8 mouse cellular contexts compared by ENCODE assay signal in genomic region chr12:110737170-110738157, GRCm38 (mm10). TPM values are rescaled to one million over a fixed set of nuclear protein-coding genes. Genes with fewer than 3 reads are reported as not detected.
DNase-seq lines count a peak whose midpoint lies in the region; ATAC-seq lines count a peak whose summit lies in the region.

TSS of gene Wdr20 (plus strand) at chr12:110737944.

- peak; percentile 95 for ATAC-seq in hindbrain, embryonic 12.5 days (ENCODE audit: low FRiP score)

- peak; percentile 98 for DNase-seq in Muller cell, postnatal 12 days (ENCODE audit: inconsistent ontology term)
- peak; percentile 98 for DNase-seq in cerebellum, adult 9-11 months
- DNase-seq in frontal cortex, postnatal 10 days (ENCODE audit: low spot score in 2 of 2) = peak; percentile 93 to 96
- peak; percentile 98 for DNase-seq in layer of hippocampus, postnatal 14 days (ENCODE audit: low spot score in 2 of 2)
- peak; percentile 99 for DNase-seq in lung, postnatal 14 days
- DNase-seq in retina, adult 2 months (ENCODE audit: low read depth, low spot score) = peak; percentile 97
- peak; percentile 98 to 99 for DNase-seq in thymus, postnatal 36 days

- H3K36me3 ChIP-seq in hindbrain, embryonic 12.5 days = no peaks in the 10 kb centered on the region

- H3K9me3 ChIP-seq in hindbrain, embryonic 12.5 days (replicated peaks) = no peaks in the 10 kb centered on the region

- peaks cover 14% of the 10 kb centered on the region; the same call in 1 of the 2 replicates for H3K27me3 ChIP-seq in hindbrain, embryonic 12.5 days

- 2% methylated on average over 63 of the region's 69 CpGs for WGBS in hindbrain, embryonic 12.5 days

- H3K4me2 ChIP-seq in hindbrain, embryonic 12.5 days (replicated peaks) = peak within 1 kb of the TSS; percentile 86

- peak within 1 kb of the TSS; percentile 86 for H3K27ac ChIP-seq in hindbrain, embryonic 12.5 days

- peak within 1 kb of the TSS; percentile 96 for H3K9ac ChIP-seq in hindbrain, embryonic 12.5 days

- peaks cover 14% of the 10 kb centered on the region for H3K4me1 ChIP-seq in hindbrain, embryonic 12.5 days

- H3K4me3 ChIP-seq in hindbrain, embryonic 12.5 days = peak within 1 kb of the TSS; percentile 96

RNA-seq across cellular contexts. Expression of gene Wdr20, which starts in this region (rescaled TPM):
- 31.3 and 32.9 TPM in 2 replicates for polyA plus RNA-seq in hindbrain, embryonic 12.5 days (2016; fragmentation: Nextera tagmentation; extraction: Ambion mirVana)
- total RNA-seq in layer of hippocampus, postnatal 14 days (2021) = 10 to 100 TPM; 36.9 to 42.8 TPM

Comparison
In these comparisons a context has a peak if more than half of its experiments do, and no peak if none do; other contexts are left out.
1. Peak in every context shown above with its lines: DNase-seq, ATAC-seq, H3K4me3 ChIP-seq and H3K27ac ChIP-seq.